In the genomic region with DNA sequence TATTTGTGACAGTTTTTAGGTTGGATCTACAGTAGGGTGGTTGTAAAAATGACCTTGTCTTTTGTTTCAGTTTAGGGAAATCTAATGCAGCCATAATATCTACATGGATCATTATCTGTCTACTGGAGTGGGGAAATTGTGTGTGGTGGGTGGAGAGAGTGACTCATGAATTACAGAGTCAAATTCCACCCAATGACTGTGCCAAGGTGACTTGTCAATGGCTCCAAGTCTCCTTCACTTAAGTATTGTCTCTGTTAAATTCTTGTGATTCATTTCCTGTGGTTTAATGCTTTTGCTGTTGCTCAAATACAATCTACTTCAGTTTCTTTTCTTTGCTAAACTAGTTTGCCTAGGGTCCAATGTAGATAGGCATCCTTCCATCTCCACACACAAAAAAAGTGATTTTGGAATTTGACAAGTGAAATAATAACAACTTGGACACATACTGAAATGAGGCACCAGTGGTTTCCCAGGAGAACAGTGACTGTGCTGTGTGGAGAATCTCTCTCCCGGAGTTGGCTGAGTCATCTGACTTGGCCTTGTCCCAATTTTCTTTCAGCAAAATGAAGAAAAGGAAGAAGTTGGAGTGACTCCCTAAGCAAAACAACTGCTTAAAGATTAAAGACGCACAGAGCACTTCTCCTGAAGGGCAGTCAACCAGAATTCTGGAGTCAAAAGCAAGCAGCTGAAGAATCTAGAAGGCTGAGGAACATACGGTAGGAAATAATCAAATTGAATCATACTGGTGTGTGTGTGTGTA, we compare ENCODE assay signal across 8 mouse cellular contexts.
A peak's percentile ranks its signal among the peaks of the same experiment; 100 is the strongest.
DNase-seq lines count a peak whose midpoint lies in the region; ATAC-seq lines count a peak whose summit lies in the region.

No protein-coding gene starts in this region.

- H3K4me1 ChIP-seq in kidney, embryonic 15.5 days: no peaks in the 10 kb centered on the region

- no peak overlapping the region for H3K27ac ChIP-seq in kidney, embryonic 15.5 days

- 40% methylated on average over 3 of the region's 3 CpGs for WGBS in kidney, embryonic 15.5 days

- H3K27me3 ChIP-seq in kidney, embryonic 15.5 days: no peaks in the 10 kb centered on the region

- DNase-seq in kidney, adult 11 months: peak; percentile 36
- DNase-seq in adrenal gland, postnatal 14 days: peak; percentile 43
- DNase-seq in gastrocnemius, postnatal 25 days: peak; percentile 30
- DNase-seq in kidney, postnatal 25 days: peak; percentile 42 to 65
- peak; percentile 14 for DNase-seq in lung, postnatal 25 days (ENCODE audit: low spot score)
- no peak for DNase-seq in MN1 (ENCODE audit: low spot score)
- DNase-seq in thymus, postnatal 4 days: no peak

- no peak overlapping the region for H3K9ac ChIP-seq in kidney, embryonic 15.5 days

- no peaks in the 10 kb centered on the region for H3K9me3 ChIP-seq in kidney, embryonic 15.5 days (replicated peaks)

- no peaks in the 10 kb centered on the region for H3K36me3 ChIP-seq in kidney, embryonic 15.5 days

- no peak overlapping the region for H3K4me2 ChIP-seq in kidney, embryonic 15.5 days

- H3K4me3 ChIP-seq in kidney, embryonic 15.5 days (replicated peaks): no peak overlapping the region

- ATAC-seq in kidney, embryonic 15.5 days (replicated peaks; ENCODE audit: low FRiP score): no peak; the same call in 1 of the 2 replicates

Comparison
In these comparisons a context has a peak if more than half of its experiments do, and no peak if none do; other contexts are left out.
1. DNase-seq: peak in kidney, adult 11 months (single experiment), adrenal gland, postnatal 14 days (single experiment), gastrocnemius, postnatal 25 days (single experiment), kidney, postnatal 25 days (2 of 2) and lung, postnatal 25 days (single experiment); none in MN1 (single experiment) and thymus, postnatal 4 days (single experiment).